Mouse (Mus musculus): ENCODE measurements at regions not wholly inside any gene's neighbourhood (a gene's known extent, or its start where the extent isn't known, plus 50 kb on each side); places are given as distances from the start of the nearest gene placed in this dataset.

DNA sequence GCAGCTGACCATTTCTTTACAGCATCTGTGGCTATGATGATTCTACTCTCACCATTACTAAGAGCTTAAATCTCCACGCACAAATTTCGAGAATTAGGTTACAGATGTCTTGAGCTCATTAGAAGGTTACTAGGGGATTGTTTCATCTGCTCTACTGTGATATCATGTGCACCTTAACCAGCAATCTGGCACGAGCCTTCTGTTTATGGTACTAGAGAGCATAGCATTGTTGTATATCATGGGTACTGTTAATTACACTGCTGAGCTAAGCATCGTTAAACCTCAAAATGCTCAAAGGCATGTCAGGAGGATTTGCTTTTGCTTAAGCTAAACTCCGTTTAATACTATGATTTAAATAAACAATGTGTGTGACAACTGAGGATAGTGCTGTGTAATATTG is 1255.9 kb upstream of the Pcdh10 start:
- DNase-seq (ENCODE audit: extremely low read depth, low read depth): no peak

DNA sequence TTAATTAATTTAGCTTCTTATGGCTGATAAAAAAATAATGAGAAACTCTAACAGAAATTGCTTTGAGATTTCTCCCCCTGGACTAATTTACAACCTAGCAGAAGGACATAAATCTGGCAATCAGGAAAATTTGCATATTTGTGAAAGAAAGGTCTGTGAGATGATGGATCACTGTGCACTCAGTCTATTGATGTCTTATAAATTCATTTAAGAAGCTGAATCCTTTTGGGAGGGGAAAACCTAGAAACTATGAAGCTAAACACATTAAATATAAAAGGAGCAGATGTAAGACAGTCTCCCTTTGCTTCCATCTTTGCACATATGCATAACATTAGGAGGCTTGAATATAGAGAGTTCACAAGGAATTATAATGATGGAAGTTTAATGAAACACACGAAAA is 1247.5 kb upstream of the Pcdh10 start:
- DNase-seq (ENCODE audit: extremely low read depth, low read depth): no peak

DNA sequence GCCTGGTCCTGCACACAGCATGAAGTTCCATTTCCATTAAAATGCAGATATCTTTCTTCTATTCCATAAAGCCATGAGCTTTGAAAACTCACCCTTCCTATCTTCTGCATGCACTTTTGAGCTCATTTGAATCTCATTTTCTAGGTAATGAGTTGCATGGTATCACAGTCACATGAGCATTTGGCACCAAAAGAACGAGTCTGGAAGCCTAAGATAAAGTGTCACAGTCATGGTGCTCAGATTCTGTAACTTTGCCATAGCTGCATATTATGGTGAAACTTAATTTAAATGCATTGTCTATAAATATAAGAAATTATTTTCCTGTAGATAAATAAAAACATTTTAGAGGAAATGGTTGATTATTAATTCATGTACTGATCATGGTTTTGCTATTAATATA is 1223.7 kb upstream of the Pcdh10 start:
- peak; percentile 3 for DNase-seq (ENCODE audit: extremely low read depth, low read depth)

DNA sequence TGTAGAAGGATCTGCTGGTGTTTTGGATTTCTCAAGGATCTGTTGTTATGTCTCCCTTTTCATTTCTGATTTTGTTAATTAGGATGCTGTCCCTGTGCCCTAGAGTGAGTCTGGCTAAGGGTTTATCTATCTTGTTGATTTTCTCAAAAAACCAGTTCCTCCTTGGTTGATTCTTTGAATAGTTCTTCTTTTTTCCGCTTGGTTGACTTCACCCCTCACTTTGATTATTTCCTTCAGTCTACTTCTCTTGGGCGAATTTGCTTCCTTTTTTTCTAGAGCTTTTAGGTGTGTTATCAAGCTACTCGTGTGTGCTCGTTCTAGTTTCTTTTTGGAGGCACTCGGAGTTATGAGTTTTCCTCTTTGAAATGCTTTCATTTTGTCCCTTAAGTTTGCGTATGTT is 1178.3 kb upstream of the Pcdh10 start:
- peak; percentile 76 for DNase-seq (ENCODE audit: extremely low read depth, low read depth)

DNA sequence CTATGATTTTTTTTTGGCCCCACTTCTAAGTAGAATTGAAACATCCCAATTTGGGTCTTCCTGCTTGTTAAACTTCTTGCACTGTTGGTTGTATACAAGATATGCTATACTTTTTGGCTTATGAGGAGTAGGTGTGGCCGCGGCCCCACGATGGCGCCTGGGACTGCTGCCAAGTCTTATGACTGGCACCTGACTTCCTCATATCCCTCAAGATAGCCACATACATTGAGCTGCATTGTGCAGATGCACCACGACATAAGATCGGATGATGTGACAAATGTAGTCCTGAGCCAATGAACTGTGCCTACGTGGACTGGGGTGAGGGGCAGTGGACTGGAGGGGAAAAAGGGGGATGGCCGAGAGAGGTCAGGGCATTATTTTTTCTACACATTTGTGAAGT is 1140.7 kb upstream of the Pcdh10 start:
- DNase-seq (ENCODE audit: extremely low read depth, low read depth): peak; percentile 38

Measured in MEL-GATA-1-ER (cell line).